Mouse (Mus musculus): ENCODE data around the gene Krt13.

- TF ChIP-seq CTCF (IDR thresholded peaks at IDR 0.05) (no peak), POLR2A (IDR thresholded peaks at IDR 0.05; ENCODE audit: insufficient read depth, low read depth, low read length) (no peak)
Observed at GRCm38 (mm10) chr11:100147566-100148353, 26.4 kb upstream of the Krt13 start.
